Mouse (Mus musculus): ENCODE measurements around the gene Gtf2a1l. TPM values are rescaled to one million over a fixed set of nuclear protein-coding genes. Genes with fewer than 3 reads are reported as not detected.

Gtf2a1l gene
- polyA plus RNA-seq, 1 experiment from 2014 or later, result 0.91 TPM

DNA sequence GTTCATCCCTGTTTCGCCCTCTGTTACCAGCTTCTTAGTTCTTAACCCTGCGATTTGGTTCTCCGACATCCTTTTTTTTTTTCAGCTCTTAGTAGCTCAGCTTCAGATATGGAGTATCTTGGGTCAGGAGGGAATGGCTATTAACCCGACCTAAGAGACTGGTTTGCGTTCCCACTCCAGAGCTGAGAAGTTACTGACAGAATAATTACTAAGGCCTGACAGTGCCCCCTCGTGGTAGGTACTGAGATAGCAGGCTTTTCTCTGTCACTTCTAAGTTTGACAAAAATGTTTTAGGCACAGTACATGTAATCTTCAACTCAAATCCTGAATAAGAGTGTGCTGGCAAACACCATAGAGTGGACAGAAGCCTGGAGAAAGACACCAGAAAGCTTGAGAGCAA is 27.4 kb upstream of the Gtf2a1l start:
- WGBS, result 24% methylated on average over 6 of the region's 6 CpGs

GRCm38 (mm10) chr17:88641836-88642235 is 26.6 kb upstream of the Gtf2a1l start:
- ATAC-seq (ENCODE audit: insufficient number of reproducible peaks, insufficient read depth, low FRiP score, low read depth), result no peak
- Histone ChIP-seq H3K9ac (replicated peaks; ENCODE audit: low read depth, low read length) (no peak overlapping the region), H3K4me3 (ENCODE audit: low read depth, low read length) (no peak overlapping the region), H3K36me3 (ENCODE audit: control insufficient read depth, insufficient read depth, low read length) (peaks cover 12% of the 10 kb centered on the region), H3K4me2 (replicated peaks; ENCODE audit: low read depth, low read length) (no peak overlapping the region), H3K27me3 (ENCODE audit: control insufficient read depth, insufficient read depth, low read length) (no peaks in the 10 kb centered on the region), H3K9me3 (ENCODE audit: control insufficient read depth, low read depth, low read length) (no peaks in the 10 kb centered on the region), H3K27ac (ENCODE audit: low read length) (no peak overlapping the region), H3K4me1 (ENCODE audit: control insufficient read depth, insufficient read depth, low read length) (no peaks in the 10 kb centered on the region)
- WGBS, result 87% methylated on average over 8 of the region's 8 CpGs

More for the DNA sequence above, 27.4 kb upstream of the Gtf2a1l start:
- ATAC-seq (ENCODE audit: insufficient number of reproducible peaks, insufficient read depth, low FRiP score, low read depth), result no peak
- no peaks in the 10 kb centered on the region for H3K27me3 ChIP-seq (ENCODE audit: control insufficient read depth, insufficient read depth, low read length)
- H3K4me2 ChIP-seq (replicated peaks; ENCODE audit: low read depth, low read length), result no peak overlapping the region
- no peak overlapping the region for H3K9ac ChIP-seq (replicated peaks; ENCODE audit: low read depth, low read length)
- no peaks in the 10 kb centered on the region for H3K4me1 ChIP-seq (ENCODE audit: control insufficient read depth, insufficient read depth, low read length)
- no peak overlapping the region for H3K4me3 ChIP-seq (ENCODE audit: low read depth, low read length)
- H3K36me3 ChIP-seq (ENCODE audit: control insufficient read depth, insufficient read depth, low read length), result peaks cover 9% of the 10 kb centered on the region
- H3K9me3 ChIP-seq (ENCODE audit: control insufficient read depth, low read depth, low read length), result no peaks in the 10 kb centered on the region
- H3K27ac ChIP-seq (ENCODE audit: low read length), result no peak overlapping the region

DNA sequence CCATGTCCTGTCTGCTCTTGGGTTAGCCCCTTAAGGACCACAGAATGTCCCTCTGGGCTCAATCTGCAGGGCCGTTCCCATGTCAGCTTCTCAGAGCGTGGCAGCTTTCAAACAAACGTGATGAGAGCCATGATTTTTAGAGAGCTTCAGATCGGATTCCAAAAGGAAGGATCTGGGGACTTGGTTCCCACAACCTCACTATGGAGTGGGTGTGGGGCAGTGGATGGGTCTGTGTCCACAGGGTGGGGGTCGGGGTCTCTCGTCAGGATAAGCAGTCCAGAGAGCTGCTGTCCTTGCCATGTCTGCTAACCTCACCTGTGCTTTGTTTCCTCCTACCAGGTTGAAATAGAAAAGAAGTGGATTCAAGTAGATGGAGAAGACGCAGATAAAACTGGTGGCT is 23.6 kb upstream of the Gtf2a1l start:
- WGBS, result 87% methylated on average over 7 of the region's 7 CpGs
- ATAC-seq (ENCODE audit: insufficient number of reproducible peaks, insufficient read depth, low FRiP score, low read depth), result no peak
- H3K27me3 ChIP-seq (ENCODE audit: control insufficient read depth, insufficient read depth, low read length), result no peaks in the 10 kb centered on the region
- H3K4me2 ChIP-seq (replicated peaks; ENCODE audit: low read depth, low read length), result no peak overlapping the region
- no peak overlapping the region for H3K4me3 ChIP-seq (ENCODE audit: low read depth, low read length)
- H3K9me3 ChIP-seq (ENCODE audit: control insufficient read depth, low read depth, low read length), result no peaks in the 10 kb centered on the region
- H3K36me3 ChIP-seq (ENCODE audit: control insufficient read depth, insufficient read depth, low read length), result peaks cover 12% of the 10 kb centered on the region
- H3K27ac ChIP-seq (ENCODE audit: low read length), result no peak overlapping the region
- no peaks in the 10 kb centered on the region for H3K4me1 ChIP-seq (ENCODE audit: control insufficient read depth, insufficient read depth, low read length)
- no peak overlapping the region for H3K9ac ChIP-seq (replicated peaks; ENCODE audit: low read depth, low read length)

- no peaks in the 10 kb centered on the region for H3K4me1 ChIP-seq (ENCODE audit: control insufficient read depth, insufficient read depth, low read length)
Observed at GRCm38 (mm10) chr17:88645299-88645698, 23.2 kb upstream of the Gtf2a1l start.

GRCm38 (mm10) chr17:88647149-88647548 is 21.3 kb upstream of the Gtf2a1l start:
- no peaks in the 10 kb centered on the region for H3K4me1 ChIP-seq (ENCODE audit: control insufficient read depth, insufficient read depth, low read length)
- ATAC-seq (ENCODE audit: insufficient number of reproducible peaks, insufficient read depth, low FRiP score, low read depth), result no peak
- 96% methylated on average over 3 of the region's 3 CpGs for WGBS
- no peak overlapping the region for H3K27ac ChIP-seq (ENCODE audit: low read length)
- H3K9me3 ChIP-seq (ENCODE audit: control insufficient read depth, low read depth, low read length), result no peaks in the 10 kb centered on the region
- H3K36me3 ChIP-seq (ENCODE audit: control insufficient read depth, insufficient read depth, low read length), result peaks cover 12% of the 10 kb centered on the region
- H3K4me3 ChIP-seq (ENCODE audit: low read depth, low read length), result no peak overlapping the region
- H3K4me2 ChIP-seq (replicated peaks; ENCODE audit: low read depth, low read length), result no peak overlapping the region
- no peaks in the 10 kb centered on the region for H3K27me3 ChIP-seq (ENCODE audit: control insufficient read depth, insufficient read depth, low read length)
- H3K9ac ChIP-seq (replicated peaks; ENCODE audit: low read depth, low read length), result no peak overlapping the region

More at GRCm38 (mm10) chr17:88645299-88645698, 23.2 kb upstream of the Gtf2a1l start:
- Histone ChIP-seq H3K9me3 (ENCODE audit: control insufficient read depth, low read depth, low read length) (no peaks in the 10 kb centered on the region), H3K27ac (ENCODE audit: low read length) (no peak overlapping the region), H3K9ac (replicated peaks; ENCODE audit: low read depth, low read length) (no peak overlapping the region), H3K4me3 (ENCODE audit: low read depth, low read length) (no peak overlapping the region), H3K27me3 (ENCODE audit: control insufficient read depth, insufficient read depth, low read length) (no peaks in the 10 kb centered on the region), H3K36me3 (ENCODE audit: control insufficient read depth, insufficient read depth, low read length) (peaks cover 12% of the 10 kb centered on the region), H3K4me2 (replicated peaks; ENCODE audit: low read depth, low read length) (no peak overlapping the region)
- WGBS, result 93% methylated on average over 11 of the region's 11 CpGs
- ATAC-seq (ENCODE audit: insufficient number of reproducible peaks, insufficient read depth, low FRiP score, low read depth), result no peak

DNA sequence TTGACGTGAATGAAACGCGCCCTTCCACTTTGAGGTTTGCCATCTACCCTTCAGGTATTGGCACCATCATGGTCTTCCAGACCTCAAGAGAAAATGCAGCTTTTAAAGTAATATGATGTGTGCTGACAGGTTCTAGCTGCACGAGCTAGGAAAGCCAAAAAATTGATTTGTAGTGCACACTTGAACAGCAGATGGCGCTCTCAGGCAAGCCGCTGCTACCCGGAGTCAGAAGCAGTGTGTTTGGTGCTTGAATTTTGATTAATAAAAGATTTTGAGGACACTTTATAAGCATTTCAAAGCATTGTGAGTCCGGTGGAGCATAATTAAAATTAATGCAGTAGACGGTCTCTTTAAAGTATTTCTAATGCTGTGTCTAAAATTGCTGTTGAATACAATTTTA is 16.4 kb upstream of the Gtf2a1l start:
- H3K4me2 ChIP-seq (replicated peaks; ENCODE audit: low read depth, low read length), result no peak overlapping the region
- no peaks in the 10 kb centered on the region for H3K27me3 ChIP-seq (ENCODE audit: control insufficient read depth, insufficient read depth, low read length)
- H3K9ac ChIP-seq (replicated peaks; ENCODE audit: low read depth, low read length), result no peak overlapping the region
- 4% methylated on average over 9 of the region's 9 CpGs for WGBS
- 0 out of 2 replicates have a peak, but pooled peaks cover 2% of the 10 kb centered on the region for H3K4me1 ChIP-seq (ENCODE audit: control insufficient read depth, insufficient read depth, low read length)
- ATAC-seq (ENCODE audit: insufficient number of reproducible peaks, insufficient read depth, low FRiP score, low read depth), result no peak
- H3K27ac ChIP-seq (ENCODE audit: low read length), result no peak overlapping the region
- H3K9me3 ChIP-seq (ENCODE audit: control insufficient read depth, low read depth, low read length), result no peaks in the 10 kb centered on the region
- no peak overlapping the region for H3K4me3 ChIP-seq (ENCODE audit: low read depth, low read length)
- H3K36me3 ChIP-seq (ENCODE audit: control insufficient read depth, insufficient read depth, low read length), result no peaks in the 10 kb centered on the region

DNA sequence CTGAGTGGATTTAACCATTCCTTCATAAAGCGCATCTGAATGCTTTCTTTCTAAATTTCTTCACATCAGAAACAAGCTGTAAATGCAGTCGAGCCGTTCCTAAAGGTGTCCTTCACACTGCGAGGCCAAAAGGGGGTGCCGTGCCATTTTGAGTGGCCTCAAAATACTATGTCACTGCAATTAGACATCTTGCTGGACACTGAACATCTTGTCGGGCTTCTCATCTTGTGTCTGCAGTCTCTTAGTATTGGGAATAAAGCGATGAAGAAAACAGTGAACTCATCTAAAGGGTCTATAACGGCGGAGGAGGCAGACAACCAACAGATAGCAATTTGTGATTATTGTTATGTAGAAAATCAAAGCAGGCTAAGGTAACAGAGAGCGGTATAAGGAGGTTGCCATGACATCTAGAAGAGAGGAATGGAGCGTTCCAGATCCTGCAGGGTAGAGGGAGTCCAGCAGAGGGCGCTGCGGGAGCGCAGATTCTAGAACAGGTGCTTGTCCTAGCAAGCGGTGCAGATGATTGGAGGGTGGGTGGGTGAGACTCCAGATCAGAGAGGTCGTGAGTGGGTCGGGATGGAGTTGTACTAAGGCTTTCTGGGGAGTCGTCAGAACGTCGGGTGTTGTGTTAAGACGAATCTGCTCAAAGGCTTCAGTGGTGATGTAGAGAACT is 15.6 kb upstream of the Gtf2a1l start:
- H3K27me3 ChIP-seq (ENCODE audit: control insufficient read depth, insufficient read depth, low read length), result no peaks in the 10 kb centered on the region
- WGBS, result 20% methylated on average over 21 of the region's 21 CpGs
- H3K4me3 ChIP-seq (ENCODE audit: low read depth, low read length), result no peak overlapping the region
- H3K36me3 ChIP-seq (ENCODE audit: control insufficient read depth, insufficient read depth, low read length), result no peaks in the 10 kb centered on the region
- H3K9ac ChIP-seq (replicated peaks; ENCODE audit: low read depth, low read length), result no peak overlapping the region
- no peak overlapping the region for H3K27ac ChIP-seq (ENCODE audit: low read length)
- ATAC-seq (ENCODE audit: insufficient number of reproducible peaks, insufficient read depth, low FRiP score, low read depth), result no peak
- no peaks in the 10 kb centered on the region for H3K9me3 ChIP-seq (ENCODE audit: control insufficient read depth, low read depth, low read length)
- H3K4me1 ChIP-seq (ENCODE audit: control insufficient read depth, insufficient read depth, low read length), result 0 out of 2 replicates have a peak, but pooled peaks cover 2% of the 10 kb centered on the region
- H3K4me2 ChIP-seq (replicated peaks; ENCODE audit: low read depth, low read length), result no peak overlapping the region

DNA sequence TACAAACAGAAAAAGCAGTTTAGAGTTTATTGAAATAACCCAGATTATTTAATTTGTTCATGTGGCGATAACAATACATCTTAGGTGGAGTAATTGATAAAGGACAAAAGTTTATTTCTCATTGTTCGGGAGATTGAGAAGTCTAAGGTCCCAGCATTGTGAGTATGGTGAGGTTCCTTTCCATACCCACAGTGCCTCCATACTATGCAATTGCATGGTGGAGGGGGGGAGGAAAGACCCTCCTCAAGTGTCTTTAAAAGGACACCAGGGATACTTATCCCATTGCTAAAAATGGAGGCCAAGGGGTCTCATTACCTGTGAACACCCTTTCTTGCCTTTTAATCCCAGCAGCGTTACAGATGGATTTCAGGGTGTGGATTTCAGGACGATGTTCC is 15.1 kb upstream of the Gtf2a1l start:
- no peak overlapping the region for H3K9ac ChIP-seq (replicated peaks; ENCODE audit: low read depth, low read length)
- no peak for ATAC-seq (ENCODE audit: insufficient number of reproducible peaks, insufficient read depth, low FRiP score, low read depth)
- no peaks in the 10 kb centered on the region for H3K27me3 ChIP-seq (ENCODE audit: control insufficient read depth, insufficient read depth, low read length)
- no peak overlapping the region for H3K4me3 ChIP-seq (ENCODE audit: low read depth, low read length)
- no peaks in the 10 kb centered on the region for H3K36me3 ChIP-seq (ENCODE audit: control insufficient read depth, insufficient read depth, low read length)
- 0 out of 2 replicates have a peak, but pooled peaks cover 2% of the 10 kb centered on the region for H3K4me1 ChIP-seq (ENCODE audit: control insufficient read depth, insufficient read depth, low read length)
- no peak overlapping the region for H3K4me2 ChIP-seq (replicated peaks; ENCODE audit: low read depth, low read length)
- no peaks in the 10 kb centered on the region for H3K9me3 ChIP-seq (ENCODE audit: control insufficient read depth, low read depth, low read length)
- H3K27ac ChIP-seq (ENCODE audit: low read length), result no peak overlapping the region
- WGBS, result 79% methylated on average over 4 of the region's 4 CpGs

DNA sequence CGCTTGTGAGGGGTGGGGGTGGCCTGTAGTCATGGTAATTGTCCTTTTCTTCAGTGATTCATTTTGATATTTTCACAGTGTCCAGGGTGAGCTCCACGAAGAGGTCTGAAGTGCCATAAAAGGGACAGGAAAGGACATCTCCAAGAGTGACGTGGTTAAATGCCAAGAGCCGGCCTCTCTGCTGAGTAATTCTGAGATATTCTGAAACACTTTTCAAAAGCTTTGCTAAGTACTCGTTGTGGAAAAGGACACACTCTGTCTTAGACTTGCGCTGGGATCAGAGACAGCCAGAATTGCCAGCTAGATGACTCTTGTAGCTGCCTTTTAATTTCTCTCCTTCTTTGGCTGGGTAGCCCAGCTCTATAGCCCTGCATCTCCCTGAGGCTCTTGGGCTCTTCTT is 9.9 kb upstream of the Gtf2a1l start:
- H3K36me3 ChIP-seq (ENCODE audit: control insufficient read depth, insufficient read depth, low read length), result no peaks in the 10 kb centered on the region
- 80% methylated on average over 6 of the region's 6 CpGs for WGBS
- no peaks in the 10 kb centered on the region for H3K4me1 ChIP-seq (ENCODE audit: control insufficient read depth, insufficient read depth, low read length)
- no peak overlapping the region for H3K4me2 ChIP-seq (replicated peaks; ENCODE audit: low read depth, low read length)
- no peaks in the 10 kb centered on the region for H3K27me3 ChIP-seq (ENCODE audit: control insufficient read depth, insufficient read depth, low read length)
- no peak overlapping the region for H3K4me3 ChIP-seq (ENCODE audit: low read depth, low read length)
- H3K9ac ChIP-seq (replicated peaks; ENCODE audit: low read depth, low read length), result no peak overlapping the region
- no peaks in the 10 kb centered on the region for H3K9me3 ChIP-seq (ENCODE audit: control insufficient read depth, low read depth, low read length)
- no peak for ATAC-seq (ENCODE audit: insufficient number of reproducible peaks, insufficient read depth, low FRiP score, low read depth)
- H3K27ac ChIP-seq (ENCODE audit: low read length), result no peak overlapping the region
